Mouse (Mus musculus) heart, postnatal 0 days (tissue): ENCODE measurements around the gene Ankrd12.

ENCODE experiments used
- CTCF ChIP-seq: IDR thresholded peaks from 2 replicates; pipeline ENCODE4 v1.5.1; 2016; ENCODE audit warnings: antibody characterized with exemption, control low read depth, low read depth
- EP300 ChIP-seq: IDR thresholded peaks from 2 replicates; pipeline ENCODE4 v1.6.1; 2016; ENCODE audit warnings: antibody characterized with exemption, low read depth

GRCm38 (mm10) chr17:66118991-66119390 is 42.1 kb upstream of the Ankrd12 start:
- TF ChIP-seq EP300, result no peak
- TF ChIP-seq CTCF, result no peak
